Comparison of ENCODE assay signal across 23 mouse cellular contexts in the genomic region with DNA sequence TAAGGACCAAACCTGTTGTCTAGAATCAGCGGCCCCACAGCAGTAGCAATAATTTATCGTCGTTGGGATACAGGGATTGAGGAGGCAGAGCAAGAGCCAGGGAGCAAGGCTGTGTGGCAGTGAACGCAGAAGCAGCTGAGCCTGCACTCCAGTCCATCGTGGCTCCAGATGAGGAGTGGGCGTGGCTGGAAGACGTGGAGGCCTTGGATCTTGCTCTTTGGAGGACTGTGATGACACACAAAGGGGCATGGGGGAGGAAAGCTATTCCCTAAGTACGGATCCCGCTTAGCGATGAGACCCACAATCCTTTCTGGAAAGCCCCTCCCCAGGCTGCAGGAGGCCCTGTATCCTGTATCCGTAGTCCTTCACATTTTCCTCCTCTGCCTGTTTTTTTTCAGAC. TPM values are rescaled to one million over a fixed set of nuclear protein-coding genes. Genes with fewer than 3 reads are reported as not detected.
DNase-seq lines count a peak whose midpoint lies in the region; ATAC-seq lines count a peak whose summit lies in the region.
"Had no signal": no experiment of that assay in that cellular context is flagged by ENCODE, and none has a peak within 500 bp of the region (broad histone marks: within the 10 kb centered on the region; RNA-seq: fewer than 3 reads in every experiment).

No protein-coding gene starts in this region.

- H3K27ac ChIP-seq in kidney, embryonic 15.5 days = no peak overlapping the region
- no peak overlapping the region for H3K27ac ChIP-seq in midbrain, embryonic 14.5 days (replicated peaks; ENCODE audit: low read depth, low read length)
- H3K27ac ChIP-seq: embryonic facial prominence, embryonic 12.5 days; forebrain, embryonic 12.5 days; hindbrain, embryonic 10.5 days; hindbrain, embryonic 14.5 days; intestine, embryonic 15.5 days had no signal

- H3K36me3 ChIP-seq in kidney, embryonic 15.5 days = peaks cover 5% of the 10 kb centered on the region; the same call in 1 of the 2 replicates
- 0 out of 2 replicates have a peak, but pooled peaks cover 2% of the 10 kb centered on the region for H3K36me3 ChIP-seq in midbrain, embryonic 14.5 days (ENCODE audit: control insufficient read depth, insufficient read depth, low read length)
- H3K36me3 ChIP-seq: embryonic facial prominence, embryonic 12.5 days; forebrain, embryonic 12.5 days; heart, embryonic 12.5 days; hindbrain, embryonic 10.5 days; intestine, embryonic 15.5 days had no signal

- peaks cover 37% of the 10 kb centered on the region for H3K4me1 ChIP-seq in kidney, embryonic 15.5 days
- H3K4me1 ChIP-seq in midbrain, embryonic 14.5 days (ENCODE audit: control insufficient read depth, insufficient read depth, low read length) = no peaks in the 10 kb centered on the region

- H3K9me3 ChIP-seq in kidney, embryonic 15.5 days (replicated peaks) = no peaks in the 10 kb centered on the region
- H3K9me3 ChIP-seq in midbrain, embryonic 14.5 days (ENCODE audit: control insufficient read depth, low read length) = no peaks in the 10 kb centered on the region
- H3K9me3 ChIP-seq: embryonic facial prominence, embryonic 12.5 days; forebrain, embryonic 12.5 days; heart, embryonic 12.5 days; hindbrain, embryonic 10.5 days; intestine, embryonic 15.5 days had no signal

- H3K4me2 ChIP-seq in kidney, embryonic 15.5 days = no peak overlapping the region
- H3K4me2 ChIP-seq in midbrain, embryonic 14.5 days (ENCODE audit: low read length) = no peak overlapping the region
- H3K4me2 ChIP-seq: embryonic facial prominence, embryonic 12.5 days; forebrain, embryonic 12.5 days; heart, embryonic 12.5 days; hindbrain, embryonic 14.5 days; intestine, embryonic 15.5 days had no signal

- no peak overlapping the region for H3K9ac ChIP-seq in kidney, embryonic 15.5 days
- no peak overlapping the region for H3K9ac ChIP-seq in midbrain, embryonic 14.5 days (replicated peaks; ENCODE audit: low read length)
- H3K9ac ChIP-seq: embryonic facial prominence, embryonic 12.5 days; forebrain, embryonic 12.5 days; forebrain, postnatal 0 days; heart, embryonic 12.5 days; hindbrain, embryonic 14.5 days; intestine, embryonic 15.5 days had no signal

- H3K27me3 ChIP-seq in kidney, embryonic 15.5 days = peaks cover 57% of the 10 kb centered on the region
- H3K27me3 ChIP-seq in midbrain, embryonic 14.5 days (ENCODE audit: control insufficient read depth, insufficient read depth, low read length) = peaks cover 48% of the 10 kb centered on the region

- H3K4me3 ChIP-seq in kidney, embryonic 15.5 days (replicated peaks) = no peak overlapping the region
- H3K4me3 ChIP-seq in midbrain, embryonic 14.5 days (replicated peaks; ENCODE audit: low read depth, low read length) = no peak overlapping the region
- H3K4me3 ChIP-seq: embryonic facial prominence, embryonic 12.5 days; forebrain, embryonic 12.5 days; heart, embryonic 12.5 days; hindbrain, embryonic 10.5 days; intestine, embryonic 15.5 days had no signal

- ATAC-seq in kidney, embryonic 15.5 days (replicated peaks; ENCODE audit: low FRiP score) = no peak
- ATAC-seq in midbrain, embryonic 14.5 days (ENCODE audit: low FRiP score, low TSS enrichment) = no peak
- ATAC-seq: CD4-positive, CD25-positive, alpha-beta regulatory T cell, adult 4 months; forebrain, postnatal 0 days; intestine, embryonic 15.5 days had no signal

- 36% methylated on average over 11 of the region's 11 CpGs for WGBS in kidney, embryonic 15.5 days
- WGBS in midbrain, embryonic 14.5 days = 42% methylated on average over 11 of the region's 11 CpGs

- peak; percentile 31 for DNase-seq in kidney, postnatal 10 days
- peak; percentile 18 for DNase-seq in urinary bladder, postnatal 14 days (ENCODE audit: low spot score)
- DNase-seq in urinary bladder, adult 2 months (ENCODE audit: low spot score) = no peak
- peak; percentile 55 for DNase-seq in NIH3T3 (ENCODE audit: low read depth)
- peak; percentile 37 to 46 for DNase-seq in adrenal gland, postnatal 36 days
- no peak for DNase-seq in layer of hippocampus, adult 9-11 months
- no peak for DNase-seq in midbrain, embryonic 14.5 days
- DNase-seq: B cell, adult 2 months; cerebellum, adult 11 months; cerebellum, adult 8-10 months; cerebellum, postnatal 14 days; forebrain, postnatal 0 days; gastrocnemius, postnatal 25 days had no signal

RNA-seq across cellular contexts. Expression of a gene that starts 4.0 kb away (rescaled TPM):
- polyA plus RNA-seq in kidney, embryonic 15.5 days (2015; fragmentation: Nextera tagmentation; extraction: Ambion mirVana) = 1.2 and 2.1 TPM in 2 replicates
- polyA plus RNA-seq in urinary bladder, adult 2 months (2012; rRNA removed) = 10.3 and 12.0 TPM in 2 replicates
- 1 to 10 TPM; 2.5 TPM for total RNA-seq in adrenal gland, postnatal 36 days (2021)
- polyA plus RNA-seq in midbrain, embryonic 14.5 days (2014; fragmentation: Nextera tagmentation; extraction: Ambion mirVana) = 0.68 and 0.82 TPM in 2 replicates
- total RNA-seq: common myeloid progenitor, adult 5-6 weeks; granulocyte monocyte progenitor cell, adult 5-6 weeks had no signal
- polyA plus RNA-seq: CD4-positive, CD25-positive, alpha-beta regulatory T cell, adult 4 months had no signal

RNA-seq across cellular contexts. Expression of a gene that starts 34.3 kb away (rescaled TPM):
- 26.5 and 29.4 TPM in 2 replicates for polyA plus RNA-seq in kidney, embryonic 15.5 days (2015; fragmentation: Nextera tagmentation; extraction: Ambion mirVana)
- 43.3 and 50.3 TPM in 2 replicates for polyA plus RNA-seq in urinary bladder, adult 2 months (2012; rRNA removed)
- total RNA-seq in adrenal gland, postnatal 36 days (2021) = 10 to 100 TPM; 49.3 to 50.4 TPM
- 35.5 and 46.2 TPM in 2 replicates for polyA plus RNA-seq in midbrain, embryonic 14.5 days (2014; fragmentation: Nextera tagmentation; extraction: Ambion mirVana)

RNA-seq across cellular contexts. Expression of a gene that starts 49.3 kb away (rescaled TPM):
- polyA plus RNA-seq in kidney, embryonic 15.5 days (2015; fragmentation: Nextera tagmentation; extraction: Ambion mirVana) = 0.13 and 0.34 TPM in 2 replicates
- 0.10 TPM in 2 replicates for polyA plus RNA-seq in urinary bladder, adult 2 months (2012; rRNA removed)
- total RNA-seq in adrenal gland, postnatal 36 days (2021) = 1 to 10 TPM; 1.1 to 1.5 TPM
- polyA plus RNA-seq in midbrain, embryonic 14.5 days (2014; fragmentation: Nextera tagmentation; extraction: Ambion mirVana) = 34.1 and 42.2 TPM in 2 replicates
- total RNA-seq: common myeloid progenitor, adult 5-6 weeks; granulocyte monocyte progenitor cell, adult 5-6 weeks had no signal

RNA-seq across cellular contexts. Expression of a gene that starts 50.8 kb away (rescaled TPM):
- polyA plus RNA-seq in kidney, embryonic 15.5 days (2015; fragmentation: Nextera tagmentation; extraction: Ambion mirVana) = 9.7 and 9.8 TPM in 2 replicates
- 186 and 267 TPM in 2 replicates for polyA plus RNA-seq in urinary bladder, adult 2 months (2012; rRNA removed)
- 10 to 100 TPM; 32.7 to 38.8 TPM for total RNA-seq in adrenal gland, postnatal 36 days (2021)
- polyA plus RNA-seq in midbrain, embryonic 14.5 days (2014; fragmentation: Nextera tagmentation; extraction: Ambion mirVana) = 1.5 and 1.8 TPM in 2 replicates

Comparison
In these comparisons a context has a peak if more than half of its experiments do, and no peak if none do; other contexts are left out.
1. DNase-seq: peak in kidney, postnatal 10 days (single experiment), urinary bladder, postnatal 14 days (single experiment), NIH3T3 (single experiment) and adrenal gland, postnatal 36 days (2 of 2); none in urinary bladder, adult 2 months (single experiment), layer of hippocampus, adult 9-11 months (single experiment) and midbrain, embryonic 14.5 days (single experiment).
2. RNA of a gene that starts 49.3 kb away (polyA plus RNA-seq): 34.1 to 42.2 TPM in midbrain, embryonic 14.5 days; 0.13 to 0.34 TPM in kidney, embryonic 15.5 days and 0.10 TPM in urinary bladder, adult 2 months; every median in the first group is over 10 times any median in the second.